ENCODE assay signal across 16 mouse cellular contexts in the genomic region with DNA sequence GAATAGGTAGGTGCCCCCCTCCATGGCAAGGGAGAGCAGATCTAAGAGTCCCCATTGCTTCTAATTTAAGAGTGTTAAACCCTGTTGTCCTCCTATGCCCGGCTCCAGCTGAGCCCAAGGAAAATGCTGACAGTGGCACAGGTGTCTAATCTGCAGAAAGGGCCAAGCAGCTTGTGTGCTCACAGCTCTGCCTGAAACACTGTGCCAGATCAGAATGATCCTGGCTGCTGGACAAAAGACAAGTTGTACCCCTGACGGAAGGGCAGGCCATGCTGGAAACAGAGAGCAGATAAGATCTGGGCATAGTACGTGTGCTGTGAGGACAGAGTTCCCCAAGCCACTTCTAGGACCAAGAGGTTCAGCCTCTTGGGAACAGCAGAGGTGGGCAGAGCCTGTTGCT. TPM values are rescaled to one million over a fixed set of nuclear protein-coding genes. Genes with fewer than 3 reads are reported as not detected.
DNase-seq lines count a peak whose midpoint lies in the region; ATAC-seq and TF ChIP-seq lines count a peak whose summit lies in the region.
"Had no signal": no experiment of that assay in that cellular context is flagged by ENCODE, and none has a peak within 500 bp of the region (broad histone marks: within the 10 kb centered on the region; RNA-seq: fewer than 3 reads in every experiment).

No protein-coding gene starts in this region.

- no peak overlapping the region for H3K4me3 ChIP-seq in kidney, adult 2 months (ENCODE audit: insufficient read depth, low read depth, low read length)
- no peak overlapping the region for H3K4me3 ChIP-seq in kidney, embryonic 15.5 days (replicated peaks)
- no peak overlapping the region for H3K4me3 ChIP-seq in midbrain, postnatal 0 days (ENCODE audit: low read depth, low read length)
- H3K4me3 ChIP-seq in midbrain, embryonic 10.5 days, result no peak overlapping the region
- H3K4me3 ChIP-seq: forebrain, embryonic 13.5 days; heart, embryonic 10.5 days had no signal

- no peaks in the 10 kb centered on the region for H3K27me3 ChIP-seq in kidney, adult 2 months (replicated peaks; ENCODE audit: control insufficient read depth, insufficient read depth, low read length)
- H3K27me3 ChIP-seq in kidney, embryonic 15.5 days, result no peaks in the 10 kb centered on the region
- H3K27me3 ChIP-seq in midbrain, postnatal 0 days (ENCODE audit: insufficient read depth, low read length), result no peaks in the 10 kb centered on the region
- no peaks in the 10 kb centered on the region for H3K27me3 ChIP-seq in midbrain, embryonic 10.5 days (ENCODE audit: low read depth, poor library complexity, severe bottlenecking)
- H3K27me3 ChIP-seq: forebrain, embryonic 13.5 days had no signal

- no peak for DNase-seq in cerebellum, adult 11 months
- peak; percentile 31 for DNase-seq in kidney, adult 2 months
- DNase-seq in midbrain, postnatal 0 days (ENCODE audit: low spot score), result peak; percentile 17
- no peak for DNase-seq in midbrain, embryonic 10.5 days (ENCODE audit: low spot score)
- peak; percentile 33 to 48 for DNase-seq in cerebellum, postnatal 25 days
- DNase-seq in left cerebral cortex, adult 8-10 months (ENCODE audit: low spot score in 2 of 2), result no peak
- DNase-seq: adrenal gland, adult 8-10 months; liver; lung, embryonic 14.5 days; right cerebral cortex, postnatal 4 days had no signal

- TF ChIP-seq POLR2A in kidney, adult 2 months (IDR thresholded peaks at IDR 0.05; ENCODE audit: low read depth, low read length), result no peak

- ATAC-seq in cerebellum, adult (ENCODE audit: insufficient number of reproducible peaks, low FRiP score, low TSS enrichment), result peak; percentile 31; the same call in 1 of the 2 replicates
- no peak for ATAC-seq in kidney, embryonic 15.5 days (replicated peaks; ENCODE audit: low FRiP score)
- ATAC-seq in midbrain, postnatal 0 days (ENCODE audit: low FRiP score), result no peak
- ATAC-seq: forebrain, embryonic 13.5 days; inflammation-experienced regulatory T-cells, adult 6 months had no signal

- no peaks in the 10 kb centered on the region; the same call in 1 of the 2 replicates for H3K36me3 ChIP-seq in kidney, adult 2 months (ENCODE audit: control insufficient read depth, insufficient read depth, low read length)
- H3K36me3 ChIP-seq in kidney, embryonic 15.5 days, result no peaks in the 10 kb centered on the region
- no peaks in the 10 kb centered on the region for H3K36me3 ChIP-seq in midbrain, postnatal 0 days (ENCODE audit: insufficient read depth, low read length)
- H3K36me3 ChIP-seq in midbrain, embryonic 10.5 days, result no peaks in the 10 kb centered on the region
- H3K36me3 ChIP-seq: heart, embryonic 10.5 days had no signal

- no peaks in the 10 kb centered on the region for H3K9me3 ChIP-seq in kidney, embryonic 15.5 days (replicated peaks)
- no peaks in the 10 kb centered on the region for H3K9me3 ChIP-seq in midbrain, postnatal 0 days (ENCODE audit: low read length)
- H3K9me3 ChIP-seq in midbrain, embryonic 10.5 days (replicated peaks), result no peaks in the 10 kb centered on the region
- H3K9me3 ChIP-seq: forebrain, embryonic 13.5 days; heart, embryonic 10.5 days had no signal

- no peak overlapping the region for H3K4me2 ChIP-seq in kidney, embryonic 15.5 days
- H3K4me2 ChIP-seq in midbrain, postnatal 0 days (ENCODE audit: low read depth, low read length, poor library complexity, severe bottlenecking), result no peak overlapping the region
- H3K4me2 ChIP-seq: forebrain, embryonic 13.5 days; lung, embryonic 14.5 days had no signal

- H3K9ac ChIP-seq in kidney, embryonic 15.5 days, result no peak overlapping the region
- H3K9ac ChIP-seq in midbrain, postnatal 0 days (replicated peaks; ENCODE audit: low read length, poor library complexity, severe bottlenecking), result no peak overlapping the region
- H3K9ac ChIP-seq: forebrain, embryonic 13.5 days; lung, embryonic 14.5 days had no signal

- H3K27ac ChIP-seq in kidney, adult 2 months (ENCODE audit: insufficient read depth, low read depth, low read length), result no peak overlapping the region
- H3K27ac ChIP-seq in kidney, embryonic 15.5 days, result no peak overlapping the region
- H3K27ac ChIP-seq in midbrain, postnatal 0 days (ENCODE audit: low read depth, low read length), result no peak overlapping the region
- no peak overlapping the region for H3K27ac ChIP-seq in midbrain, embryonic 10.5 days (replicated peaks)
- H3K27ac ChIP-seq: forebrain, embryonic 13.5 days; heart, embryonic 10.5 days had no signal

- no peak for TF ChIP-seq CTCF in kidney, adult 2 months (conservative IDR thresholded peaks at IDR 0.05; ENCODE audit: insufficient read depth, insufficient read length, low read depth, low read length)
- TF ChIP-seq CTCF in midbrain, postnatal 0 days (IDR thresholded peaks at IDR 0.05), result no peak

- WGBS in kidney, adult 2 months, result 45% methylated on average over 3 of the region's 3 CpGs
- WGBS in kidney, embryonic 15.5 days, result 68% methylated on average over 3 of the region's 3 CpGs
- WGBS in midbrain, postnatal 0 days, result 77% methylated on average over 3 of the region's 3 CpGs
- WGBS in midbrain, embryonic 10.5 days, result 78% methylated on average over 3 of the region's 3 CpGs

- H3K4me1 ChIP-seq in kidney, adult 2 months (ENCODE audit: control insufficient read depth, insufficient read depth, low read length), result peaks cover 20% of the 10 kb centered on the region; the same call in 1 of the 2 replicates
- H3K4me1 ChIP-seq in kidney, embryonic 15.5 days, result peaks cover 3% of the 10 kb centered on the region; the same call in 1 of the 2 replicates
- H3K4me1 ChIP-seq in midbrain, postnatal 0 days (ENCODE audit: insufficient read depth, low read length), result no peaks in the 10 kb centered on the region
- H3K4me1 ChIP-seq in midbrain, embryonic 10.5 days, result no peaks in the 10 kb centered on the region
- H3K4me1 ChIP-seq: forebrain, embryonic 13.5 days; heart, embryonic 10.5 days had no signal

RNA-seq across cellular contexts. Expression of gene Glb1l2, which starts 13.4 kb away (rescaled TPM):
- 60.4 and 66.7 TPM in 2 replicates for polyA plus RNA-seq in kidney, adult 2 months (2012; rRNA removed)
- polyA plus RNA-seq in kidney, embryonic 15.5 days (2015; fragmentation: Nextera tagmentation; extraction: Ambion mirVana), result 33.2 and 34.0 TPM in 2 replicates
- total RNA-seq in midbrain, postnatal 0 days (2014; rRNA removed), result 2.8 TPM in 2 replicates
- polyA plus RNA-seq in midbrain, postnatal 0 days (2015; fragmentation: Nextera tagmentation; extraction: Ambion mirVana), result 2.2 and 2.6 TPM in 2 replicates
- polyA plus RNA-seq in midbrain, embryonic 10.5 days (2016; fragmentation: Nextera tagmentation; extraction: Ambion mirVana), result 5.8 and 6.0 TPM in 2 replicates
- under 1 TPM; 0.20 to 0.95 (median 0.42) TPM for total RNA-seq in left cerebral cortex, adult 8-10 months (2022)
- polyA plus RNA-seq: inflammation-experienced regulatory T-cells, adult 6 months had no signal

RNA-seq across cellular contexts. Expression of gene B3gat1, which starts 59.3 kb away (rescaled TPM):
- 0.04 and 0.09 TPM in 2 replicates for polyA plus RNA-seq in kidney, adult 2 months (2012; rRNA removed)
- 0.15 and 0.21 TPM in 2 replicates for polyA plus RNA-seq in kidney, embryonic 15.5 days (2015; fragmentation: Nextera tagmentation; extraction: Ambion mirVana)
- 195 and 197 TPM in 2 replicates for total RNA-seq in midbrain, postnatal 0 days (2014; rRNA removed)
- polyA plus RNA-seq in midbrain, postnatal 0 days (2015; fragmentation: Nextera tagmentation; extraction: Ambion mirVana), result 39.2 and 40.9 TPM in 2 replicates
- 2.2 and 3.6 TPM in 2 replicates for polyA plus RNA-seq in midbrain, embryonic 10.5 days (2016; fragmentation: Nextera tagmentation; extraction: Ambion mirVana)
- 100 to 1,000 TPM; 169 to 190 (median 171) TPM for total RNA-seq in left cerebral cortex, adult 8-10 months (2022)
- total RNA-seq: heart, postnatal 25 days had no signal
- polyA plus RNA-seq: heart, embryonic 10.5 days; inflammation-experienced regulatory T-cells, adult 6 months had no signal

Comparison
In these comparisons a context has a peak if more than half of its experiments do, and no peak if none do; other contexts are left out.
1. DNase-seq: peak in kidney, adult 2 months (single experiment), midbrain, postnatal 0 days (single experiment) and cerebellum, postnatal 25 days (2 of 2); none in cerebellum, adult 11 months (single experiment), midbrain, embryonic 10.5 days (single experiment) and left cerebral cortex, adult 8-10 months (0 of 2).